In genomic region chr1:132022107-132022506, GRCm38 (mm10) we compare ENCODE assay signal across 21 mouse cellular contexts. TPM values are rescaled to one million over a fixed set of nuclear protein-coding genes. Genes with fewer than 3 reads are reported as not detected.
DNase-seq lines count a peak whose midpoint lies in the region; ATAC-seq and TF ChIP-seq lines count a peak whose summit lies in the region.
"Had no signal": no experiment of that assay in that cellular context is flagged by ENCODE, and none has a peak within 500 bp of the region (broad histone marks: within the 10 kb centered on the region; RNA-seq: fewer than 3 reads in every experiment).

No protein-coding gene starts in this region.

- TF ChIP-seq CTCF in liver, postnatal 0 days (IDR thresholded peaks at IDR 0.05; ENCODE audit: low read depth) = no peak
- no peak for TF ChIP-seq CTCF in liver, embryonic 14.5 days (IDR thresholded peaks at IDR 0.05; ENCODE audit: low read depth)

- H3K4me2 ChIP-seq in liver, embryonic 12.5 days = no peak overlapping the region
- H3K4me2 ChIP-seq in liver, postnatal 0 days (ENCODE audit: low read depth, low read length) = no peak overlapping the region
- H3K4me2 ChIP-seq in intestine, embryonic 15.5 days (replicated peaks) = no peak overlapping the region
- H3K4me2 ChIP-seq in liver, embryonic 14.5 days (ENCODE audit: low read depth) = no peak overlapping the region
- H3K4me2 ChIP-seq in kidney, embryonic 15.5 days = no peak overlapping the region
- H3K4me2 ChIP-seq: embryonic facial prominence, embryonic 13.5 days; forebrain, embryonic 13.5 days; hindbrain, embryonic 12.5 days had no signal

- no peak overlapping the region for H3K4me3 ChIP-seq in liver, embryonic 12.5 days
- H3K4me3 ChIP-seq in liver, postnatal 0 days (ENCODE audit: low read depth, low read length) = no peak overlapping the region
- H3K4me3 ChIP-seq in intestine, embryonic 15.5 days (replicated peaks) = no peak overlapping the region
- H3K4me3 ChIP-seq in liver, embryonic 14.5 days (ENCODE audit: insufficient read depth in 1 of 2, low read depth in 2 of 2, low read length in 2 of 2) = no peak overlapping the region
- H3K4me3 ChIP-seq in kidney, embryonic 15.5 days (replicated peaks) = no peak overlapping the region
- H3K4me3 ChIP-seq: embryonic facial prominence, embryonic 13.5 days; forebrain, embryonic 13.5 days; gastrocnemius, adult 2 months; heart, embryonic 10.5 days; hindbrain, embryonic 12.5 days had no signal

- peak overlapping the region; percentile 58; the same call in 1 of the 2 replicates for H3K27ac ChIP-seq in liver, embryonic 12.5 days
- no peak overlapping the region for H3K27ac ChIP-seq in liver, postnatal 0 days (ENCODE audit: low read depth)
- H3K27ac ChIP-seq in intestine, embryonic 15.5 days = no peak overlapping the region
- H3K27ac ChIP-seq in liver, embryonic 14.5 days = peak overlapping the region; percentile 49
- H3K27ac ChIP-seq in kidney, embryonic 15.5 days = no peak overlapping the region
- H3K27ac ChIP-seq: embryonic facial prominence, embryonic 13.5 days; forebrain, embryonic 13.5 days; gastrocnemius, adult 2 months; heart, embryonic 10.5 days; hindbrain, embryonic 12.5 days had no signal

- no peaks in the 10 kb centered on the region for H3K27me3 ChIP-seq in liver, embryonic 12.5 days (replicated peaks)
- no peaks in the 10 kb centered on the region for H3K27me3 ChIP-seq in liver, postnatal 0 days (ENCODE audit: insufficient read depth, low read length)
- H3K27me3 ChIP-seq in intestine, embryonic 15.5 days (replicated peaks) = no peaks in the 10 kb centered on the region
- no peaks in the 10 kb centered on the region for H3K27me3 ChIP-seq in liver, embryonic 14.5 days (ENCODE audit: control insufficient read depth, insufficient read depth, low read length)
- no peaks in the 10 kb centered on the region for H3K27me3 ChIP-seq in kidney, embryonic 15.5 days
- H3K27me3 ChIP-seq: CH12.LX; embryonic facial prominence, embryonic 13.5 days; forebrain, embryonic 13.5 days; hindbrain, embryonic 12.5 days had no signal

- peaks cover 89% of the 10 kb centered on the region for H3K36me3 ChIP-seq in liver, embryonic 12.5 days
- peaks cover 65% of the 10 kb centered on the region for H3K36me3 ChIP-seq in liver, postnatal 0 days (replicated peaks; ENCODE audit: insufficient read depth, low read length)
- peaks cover 25% of the 10 kb centered on the region for H3K36me3 ChIP-seq in intestine, embryonic 15.5 days
- H3K36me3 ChIP-seq in liver, embryonic 14.5 days (replicated peaks; ENCODE audit: control insufficient read depth, insufficient read depth, low read depth) = peaks cover 72% of the 10 kb centered on the region
- peaks cover 91% of the 10 kb centered on the region for H3K36me3 ChIP-seq in kidney, embryonic 15.5 days

- H3K9me3 ChIP-seq in liver, embryonic 12.5 days (replicated peaks) = no peaks in the 10 kb centered on the region
- H3K9me3 ChIP-seq in liver, postnatal 0 days (ENCODE audit: low read length) = no peaks in the 10 kb centered on the region
- H3K9me3 ChIP-seq in intestine, embryonic 15.5 days = no peaks in the 10 kb centered on the region
- H3K9me3 ChIP-seq in liver, embryonic 14.5 days (ENCODE audit: control insufficient read depth, low read length) = no peaks in the 10 kb centered on the region
- H3K9me3 ChIP-seq in kidney, embryonic 15.5 days (replicated peaks) = no peaks in the 10 kb centered on the region
- H3K9me3 ChIP-seq: embryonic facial prominence, embryonic 13.5 days; forebrain, embryonic 13.5 days; heart, embryonic 10.5 days; hindbrain, embryonic 12.5 days had no signal

- no peak for ATAC-seq in liver, embryonic 12.5 days
- ATAC-seq in liver, postnatal 0 days = no peak
- peak; percentile 66 for ATAC-seq in intestine, embryonic 15.5 days
- ATAC-seq in liver, embryonic 14.5 days (ENCODE audit: insufficient read depth) = no peak
- ATAC-seq in kidney, embryonic 15.5 days (replicated peaks; ENCODE audit: low FRiP score) = no peak
- ATAC-seq: forebrain, embryonic 13.5 days had no signal

- H3K9ac ChIP-seq in liver, embryonic 12.5 days = no peak overlapping the region
- H3K9ac ChIP-seq in liver, postnatal 0 days (replicated peaks) = no peak overlapping the region
- no peak overlapping the region for H3K9ac ChIP-seq in intestine, embryonic 15.5 days
- no peak overlapping the region for H3K9ac ChIP-seq in liver, embryonic 14.5 days (replicated peaks)
- H3K9ac ChIP-seq in kidney, embryonic 15.5 days = no peak overlapping the region
- H3K9ac ChIP-seq: embryonic facial prominence, embryonic 13.5 days; forebrain, embryonic 13.5 days; hindbrain, embryonic 12.5 days had no signal

- no peak for TF ChIP-seq EP300 in liver, postnatal 0 days (IDR thresholded peaks at IDR 0.05; ENCODE audit: low read depth)
- no peak for TF ChIP-seq EP300 in liver, embryonic 14.5 days (IDR thresholded peaks at IDR 0.05; ENCODE audit: low read depth)

- 68% methylated on average over 3 of the region's 3 CpGs for WGBS in liver, embryonic 12.5 days (ENCODE audit: insufficient replicate concordance)
- WGBS in liver, postnatal 0 days (ENCODE audit: insufficient replicate concordance) = 65% methylated on average over 3 of the region's 3 CpGs
- 73% methylated on average over 3 of the region's 3 CpGs for WGBS in intestine, embryonic 15.5 days
- 73% methylated on average over 3 of the region's 3 CpGs for WGBS in liver, embryonic 14.5 days (ENCODE audit: insufficient replicate concordance)
- 82% methylated on average over 3 of the region's 3 CpGs for WGBS in kidney, embryonic 15.5 days

- no peak for DNase-seq in liver, postnatal 0 days
- no peak for DNase-seq in liver, embryonic 14.5 days (ENCODE audit: low read depth in 3 of 3, low spot score in 3 of 3)
- peak; percentile 54 for DNase-seq in yolk sac, embryonic 10.5 days (ENCODE audit: low spot score)
- no peak for DNase-seq in lung, postnatal 36 days
- DNase-seq: adrenal gland, adult 2 months; adrenal gland, postnatal 25 days; cerebellum, adult 18-20 months; cerebellum, adult 9-11 months; cerebellum, postnatal 36 days; gastrocnemius, adult 2 months; gastrocnemius, postnatal 25 days; heart, postnatal 10 days; heart, postnatal 4 days had no signal

- peaks cover 24% of the 10 kb centered on the region for H3K4me1 ChIP-seq in liver, embryonic 12.5 days
- H3K4me1 ChIP-seq in liver, postnatal 0 days (ENCODE audit: insufficient read depth) = no peaks in the 10 kb centered on the region; the same call in 1 of the 2 replicates
- no peaks in the 10 kb centered on the region for H3K4me1 ChIP-seq in intestine, embryonic 15.5 days (replicated peaks)
- H3K4me1 ChIP-seq in liver, embryonic 14.5 days (replicated peaks; ENCODE audit: control insufficient read depth in 2 of 2, insufficient read depth in 2 of 2, low read length in 1 of 2) = peaks cover 9 to 12% of the 10 kb centered on the region in 2 experiments
- H3K4me1 ChIP-seq in kidney, embryonic 15.5 days = no peaks in the 10 kb centered on the region
- H3K4me1 ChIP-seq: embryonic facial prominence, embryonic 13.5 days; forebrain, embryonic 13.5 days; hindbrain, embryonic 12.5 days had no signal

RNA-seq across cellular contexts. Expression of gene Elk4, which starts 14.7 kb away (rescaled TPM):
- 14.4 and 16.4 TPM in 2 replicates for polyA plus RNA-seq in liver, embryonic 12.5 days (2016; fragmentation: Nextera tagmentation; extraction: Ambion mirVana)
- polyA plus RNA-seq in liver, postnatal 0 days (2015; fragmentation: Nextera tagmentation; extraction: Ambion mirVana) = 10.7 and 14.6 TPM in 2 replicates
- 15.2 and 16.0 TPM in 2 replicates for polyA plus RNA-seq in intestine, embryonic 15.5 days (2015; fragmentation: Nextera tagmentation; extraction: Ambion mirVana)
- 8.8 and 9.1 TPM in 2 replicates for polyA plus RNA-seq in liver, embryonic 14.5 days (2012; rRNA removed)
- 8.9 and 12.0 TPM in 2 replicates for polyA plus RNA-seq in liver, embryonic 14.5 days (2014; fragmentation: Nextera tagmentation; extraction: Ambion mirVana)
- polyA plus RNA-seq in kidney, embryonic 15.5 days (2015; fragmentation: Nextera tagmentation; extraction: Ambion mirVana) = 24.1 and 25.8 TPM in 2 replicates

RNA-seq across cellular contexts. Expression of gene Mfsd4a, which starts 45.8 kb away (rescaled TPM):
- polyA plus RNA-seq in liver, embryonic 12.5 days (2016; fragmentation: Nextera tagmentation; extraction: Ambion mirVana) = 8.2 and 8.5 TPM in 2 replicates
- polyA plus RNA-seq in liver, postnatal 0 days (2015; fragmentation: Nextera tagmentation; extraction: Ambion mirVana) = 2.3 and 2.8 TPM in 2 replicates
- polyA plus RNA-seq in intestine, embryonic 15.5 days (2015; fragmentation: Nextera tagmentation; extraction: Ambion mirVana) = 8.7 and 10.3 TPM in 2 replicates
- polyA plus RNA-seq in liver, embryonic 14.5 days (2012; rRNA removed) = 0.02 TPM in 2 replicates
- 2.6 and 4.1 TPM in 2 replicates for polyA plus RNA-seq in liver, embryonic 14.5 days (2014; fragmentation: Nextera tagmentation; extraction: Ambion mirVana)
- 15.6 and 15.8 TPM in 2 replicates for polyA plus RNA-seq in kidney, embryonic 15.5 days (2015; fragmentation: Nextera tagmentation; extraction: Ambion mirVana)

RNA-seq across cellular contexts. Expression of gene Slc45a3, which starts 59.3 kb away (rescaled TPM):
- 3.1 and 3.8 TPM in 2 replicates for polyA plus RNA-seq in liver, embryonic 12.5 days (2016; fragmentation: Nextera tagmentation; extraction: Ambion mirVana)
- polyA plus RNA-seq in liver, postnatal 0 days (2015; fragmentation: Nextera tagmentation; extraction: Ambion mirVana) = 4.3 and 6.0 TPM in 2 replicates
- 2.8 and 3.6 TPM in 2 replicates for polyA plus RNA-seq in intestine, embryonic 15.5 days (2015; fragmentation: Nextera tagmentation; extraction: Ambion mirVana)
- 1.9 and 2.4 TPM in 2 replicates for polyA plus RNA-seq in liver, embryonic 14.5 days (2012; rRNA removed)
- polyA plus RNA-seq in liver, embryonic 14.5 days (2014; fragmentation: Nextera tagmentation; extraction: Ambion mirVana) = 1.8 and 2.5 TPM in 2 replicates
- polyA plus RNA-seq in kidney, embryonic 15.5 days (2015; fragmentation: Nextera tagmentation; extraction: Ambion mirVana) = 7.9 and 9.1 TPM in 2 replicates

Comparison
In these comparisons a context has a peak if more than half of its experiments do, and no peak if none do; other contexts are left out.
1. H3K27ac ChIP-seq: peak in liver, embryonic 12.5 days (single experiment) and liver, embryonic 14.5 days (single experiment); none in liver, postnatal 0 days (single experiment), intestine, embryonic 15.5 days (single experiment) and kidney, embryonic 15.5 days (single experiment).